Mouse (Mus musculus) heart, adult 8-10 months (tissue): ENCODE results near the gene Oxa1l. TPM values are rescaled to one million over a fixed set of nuclear protein-coding genes. Genes with fewer than 3 reads are reported as not detected.

Experiments
- DNase-seq: peaks from one replicate; pipeline ENCODE4 v3.0.0; 2022; ENCODE audit warnings: low spot score
- total RNA-seq, 4 experiments: library from RNA; stranded (reverse); gene quantifications; 2 replicates each; pipeline ENCODE4 v1.2.4; 2022

Oxa1l gene
- total RNA-seq, 4 experiments from 2014 or later: 84.0 to 95.7 (median 84.7) TPM

GRCm38 (mm10) chr14:54409980-54410810 is 49.6 kb downstream of the Oxa1l start:
- no peak for DNase-seq

GRCm38 (mm10) chr14:54412000-54412576 is 51.5 kb downstream of the Oxa1l start:
- no peak for DNase-seq

GRCm38 (mm10) chr14:54412629-54413170 is 52.1 kb downstream of the Oxa1l start:
- peak; percentile 74 for DNase-seq

GRCm38 (mm10) chr14:54413877-54414700 is 53.5 kb downstream of the Oxa1l start:
- DNase-seq: no peak

- no peak for DNase-seq
Observed at GRCm38 (mm10) chr14:54415241-54416020, 54.8 kb downstream of the Oxa1l start.

- no peak for DNase-seq
Observed at GRCm38 (mm10) chr14:54416229-54416775, 55.7 kb downstream of the Oxa1l start.

- no peak for DNase-seq
Observed at GRCm38 (mm10) chr14:54416830-54417229, 56.2 kb downstream of the Oxa1l start.

GRCm38 (mm10) chr14:54417623-54418081 is 57.0 kb downstream of the Oxa1l start, which contains the start of gene Slc7a7:
Gene Slc7a7, minus strand, starts transcription at chr14:54417780.
- DNase-seq: no peak

Other genes starting within 250 kb of the Oxa1l start
- 100 to 1,000 TPM; 108 to 121 (median 113) TPM for gene Dad1, start 106.7 kb upstream of the Oxa1l start, total RNA-seq
- 10 to 100 TPM; 40.8 to 49.9 (median 44.7) TPM for gene Abhd4, start 106.6 kb upstream of the Oxa1l start, total RNA-seq
- gene Olfr49, start 75.9 kb upstream of the Oxa1l start, total RNA-seq: not detected
- 1 to 10 TPM; 3.8 to 6.4 (median 5.1) TPM for gene Slc7a7, start 56.9 kb downstream of the Oxa1l start, total RNA-seq
- gene Mrpl52, start 66.1 kb downstream of the Oxa1l start, total RNA-seq: 100 to 1,000 TPM; 118 to 126 (median 121) TPM
- gene Mmp14, start 70.8 kb downstream of the Oxa1l start, total RNA-seq: 10 to 100 TPM in 2 of 4 experiments, 1 to 10 TPM in 2; 7.4 to 12.1 (median 9.2) TPM
- 10 to 100 TPM; 45.5 to 62.2 (median 50.7) TPM for gene Lrp10, start 103.3 kb downstream of the Oxa1l start, total RNA-seq
- not detected for gene Rem2, start 115.3 kb downstream of the Oxa1l start, total RNA-seq
- gene Prmt5, start 156.7 kb downstream of the Oxa1l start, total RNA-seq: 10 to 100 TPM; 29.8 to 34.0 (median 32.1) TPM
- gene Haus4, start 193.8 kb downstream of the Oxa1l start, total RNA-seq: 1 to 10 TPM; 3.5 to 6.1 (median 4.1) TPM
- 1 to 10 TPM; 4.6 to 5.2 (median 4.7) TPM for gene Ajuba, start 216.7 kb downstream of the Oxa1l start, total RNA-seq
- gene 4931414P19Rik, start 245.2 kb downstream of the Oxa1l start, total RNA-seq: 1 to 10 TPM; 2.7 to 5.8 (median 4.7) TPM